Mouse (Mus musculus) neural tube, embryonic 14.5 days (tissue): Measurements from ENCODE around the gene Tekt1. TPM values are rescaled to one million over a fixed set of nuclear protein-coding genes. Genes with fewer than 3 reads are reported as not detected.

Experiments used
- ATAC-seq: fragments of 200-750 bp; cut with Nextera tagmentation; 2 replicates; pipeline ENCODE4 v1.8.0; 2017; ENCODE audit warnings: low read depth, mild to moderate bottlenecking, moderate TSS enrichment, moderate library complexity
- H3K27ac ChIP-seq: fragments of 300-500 bp; sonication (generic); 2 replicates; pipeline ENCODE4 v1.5.1; 2014; ENCODE audit warnings: low read depth, mild to moderate bottlenecking, control low read depth, low read length, moderate library complexity, mixed read lengths
- H3K27me3 ChIP-seq: fragments of 300-500 bp; sonication (generic); 2 replicates; pipeline ENCODE4 v1.6.1; 2014; ENCODE audit warnings: low read length; ENCODE audit not compliant: control insufficient read depth, insufficient read depth
- H3K36me3 ChIP-seq: fragments of 300-500 bp; sonication (generic); 2 replicates; pipeline ENCODE4 v1.6.1; 2014; ENCODE audit warnings: low read length, mixed read lengths; ENCODE audit not compliant: control insufficient read depth, insufficient read depth
- H3K4me1 ChIP-seq: fragments of 300-500 bp; sonication (generic); 2 replicates; pipeline ENCODE4 v1.6.1; 2014; ENCODE audit warnings: low read length; ENCODE audit not compliant: control insufficient read depth, insufficient read depth
- H3K4me2 ChIP-seq: fragments of 300-500 bp; sonication (generic); 2 replicates; pipeline ENCODE4 v1.6.1; 2014; ENCODE audit warnings: mild to moderate bottlenecking, low read depth, low read length, control low read depth
- H3K4me3 ChIP-seq: fragments of 300-500 bp; sonication (generic); 2 replicates; pipeline ENCODE4 v1.5.1; 2014; ENCODE audit warnings: low read depth, low read length, control low read depth, mixed read lengths
- H3K9ac ChIP-seq: fragments of 300-500 bp; sonication (generic); replicated peaks from 2 replicates; pipeline ENCODE4 v1.6.1; 2014; ENCODE audit warnings: low read depth, mild to moderate bottlenecking, control low read depth, low read length, mixed read lengths
- H3K9me3 ChIP-seq: fragments of 300-500 bp; sonication (generic); 2 replicates; pipeline ENCODE4 v1.6.1; 2016; ENCODE audit warnings: low read length; ENCODE audit not compliant: control insufficient read depth
- WGBS: fragments of 180-500 bp; shearing (Covaris S2); extraction: QIAGEN DNeasy Blood & Tissue Kit; methylation state at CpG from one replicate; pipeline ENCODE4 v1.1.7; 2014; 5-methylcytosine and 5-hydroxymethylcytosine counted together
- microRNA-seq: library from miRNA; unstranded; fragments of <30 nt; microRNA quantifications from one replicate; pipeline ENCODE4, GENCODE M21; 2016
- polyA plus RNA-seq: library from polyadenylated mRNA; unstranded; fragments of >200 nt; fragmentation: Nextera tagmentation; extraction: Ambion mirVana; gene quantifications from 2 replicates; pipeline ENCODE4 v1.2.1, GENCODE M21; 2014

Gene Tekt1
- polyA plus RNA-seq, 1 experiment from 2014 or later, result 8.8 TPM

GRCm38 (mm10) chr11:72310491-72310890 lies 51.8 kb downstream of the Tekt1 start:
- H3K27ac ChIP-seq, result no peak overlapping the region
- H3K9ac ChIP-seq, result no peak overlapping the region
- no peaks in the 10 kb centered on the region for H3K9me3 ChIP-seq
- 83% methylated on average over 4 of the region's 4 CpGs for WGBS
- ATAC-seq, result no peak
- peaks cover 14% of the 10 kb centered on the region for H3K27me3 ChIP-seq
- H3K36me3 ChIP-seq, result no peaks in the 10 kb centered on the region
- no peaks in the 10 kb centered on the region for H3K4me1 ChIP-seq
- H3K4me3 ChIP-seq, result no peak overlapping the region
- H3K4me2 ChIP-seq, result no peak overlapping the region

- WGBS, result 72% methylated on average over 2 of the region's 2 CpGs
- no peaks in the 10 kb centered on the region for H3K9me3 ChIP-seq
- H3K4me2 ChIP-seq, result no peak overlapping the region
- H3K4me3 ChIP-seq, result no peak overlapping the region
- H3K36me3 ChIP-seq, result no peaks in the 10 kb centered on the region
- H3K27ac ChIP-seq, result no peak overlapping the region
- no peak for ATAC-seq
- H3K9ac ChIP-seq, result no peak overlapping the region
- H3K27me3 ChIP-seq, result peaks cover 6% of the 10 kb centered on the region
- no peaks in the 10 kb centered on the region for H3K4me1 ChIP-seq
Observed at GRCm38 (mm10) chr11:72308982-72309381, 53.3 kb downstream of the Tekt1 start.

DNA sequence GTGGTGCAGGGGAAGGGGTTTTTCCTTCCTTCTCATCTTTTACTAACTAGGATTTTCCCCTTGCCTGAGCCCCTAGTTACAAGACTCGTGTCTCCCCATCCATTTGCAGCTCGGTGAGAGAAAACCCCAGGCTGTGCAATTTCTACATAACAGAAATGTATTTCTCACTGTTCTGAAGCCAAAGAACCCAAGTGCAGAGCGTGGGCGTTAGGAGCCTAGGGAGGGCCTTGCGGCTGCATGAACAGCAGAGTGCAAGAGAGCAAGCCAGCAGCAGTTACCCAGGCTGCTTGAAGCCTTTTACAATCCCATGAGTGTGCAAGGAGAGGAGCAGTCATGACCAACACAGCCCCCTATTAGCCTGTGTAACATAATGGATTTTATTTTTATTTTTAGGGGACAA lies 54.8 kb downstream of the Tekt1 start:
- whole genome bisulfite sequencing, result 90% methylated on average over 5 of the region's 5 CpGs
- no peak for ATAC-seq

DNA sequence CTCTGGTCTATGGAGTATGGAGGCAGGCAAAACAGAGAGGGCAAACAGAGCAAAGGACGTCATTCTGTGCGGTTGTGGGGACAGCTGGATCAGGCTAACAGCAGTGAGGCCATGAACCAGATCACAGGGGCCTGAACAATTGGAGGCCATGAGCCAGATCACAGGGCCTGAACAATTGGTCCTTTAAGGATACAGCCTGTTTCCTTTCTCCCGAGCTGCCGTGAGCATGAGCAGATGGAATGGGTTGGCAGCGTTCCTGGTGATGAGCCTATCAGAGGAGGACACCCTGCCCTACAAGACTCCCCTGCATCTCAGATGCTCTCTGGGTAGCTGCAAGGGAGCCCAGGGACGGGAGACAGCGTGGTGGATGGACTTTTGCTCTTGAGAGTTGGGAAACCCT lies 60.0 kb downstream of the Tekt1 start:
- H3K4me1 ChIP-seq, result no peaks in the 10 kb centered on the region
- H3K36me3 ChIP-seq, result no peaks in the 10 kb centered on the region
- H3K9ac ChIP-seq, result no peak overlapping the region
- H3K27ac ChIP-seq, result no peak overlapping the region
- 74% methylated on average over 7 of the region's 7 CpGs for WGBS
- no peaks in the 10 kb centered on the region for H3K27me3 ChIP-seq
- H3K4me2 ChIP-seq, result no peak overlapping the region
- no peaks in the 10 kb centered on the region for H3K9me3 ChIP-seq
- ATAC-seq, result no peak
- no peak overlapping the region for H3K4me3 ChIP-seq

More for the DNA sequence above, 54.8 kb downstream of the Tekt1 start:
- Histone ChIP-seq H3K27me3 (no peaks in the 10 kb centered on the region), H3K36me3 (no peaks in the 10 kb centered on the region), H3K9ac (no peak overlapping the region), H3K27ac (no peak overlapping the region), H3K4me2 (no peak overlapping the region), H3K4me1 (no peaks in the 10 kb centered on the region), H3K9me3 (no peaks in the 10 kb centered on the region), H3K4me3 (no peak overlapping the region)

GRCm38 (mm10) chr11:72301334-72301733 lies 60.9 kb downstream of the Tekt1 start, which contains the start of gene Xaf1:
Xaf1 (plus strand) TSS chr11:72301629.
- Histone ChIP-seq H3K4me1 (no peaks in the 10 kb centered on the region), H3K27ac (no peak within 1 kb of the TSS), H3K36me3 (no peaks in the 10 kb centered on the region), H3K4me2 (no peak within 1 kb of the TSS), H3K27me3 (no peaks in the 10 kb centered on the region), H3K9ac (no peak within 1 kb of the TSS), H3K4me3 (no peak within 1 kb of the TSS), H3K9me3 (no peaks in the 10 kb centered on the region)
- WGBS, result 39% methylated on average over 6 of the region's 6 CpGs
- no peak for ATAC-seq

Small RNA genes lying within 50 kb of the gene (microRNA-seq; reads per million reads assigned to microRNA genes)
- gene Mir6338, result not detected

Other genes with a start within 250 kb of the Tekt1 start
- 4.4 and 6.4 TPM in 2 replicates for gene Pitpnm3, start 226.7 kb downstream of the Tekt1 start, polyA plus RNA-seq
- gene Gm43951, start 155.6 kb downstream of the Tekt1 start, polyA plus RNA-seq, result 0.12 and 0.36 TPM in 2 replicates
- 15.9 and 20.1 TPM in 2 replicates for gene 4933427D14Rik, start 155.0 kb downstream of the Tekt1 start, polyA plus RNA-seq
- gene Txndc17, start 154.9 kb downstream of the Tekt1 start, polyA plus RNA-seq, result 147 and 158 TPM in 2 replicates
- 54.9 and 55.6 TPM in 2 replicates for gene Med31, start 146.8 kb downstream of the Tekt1 start, polyA plus RNA-seq
- 0.76 and 1.8 TPM in 2 replicates for gene Slc13a5, start 95.2 kb downstream of the Tekt1 start, polyA plus RNA-seq
- 1.4 and 1.6 TPM in 2 replicates for gene Xaf1, start 60.8 kb downstream of the Tekt1 start, polyA plus RNA-seq
- not detected in 2 replicates for gene Fbxo39, start 48.0 kb downstream of the Tekt1 start, polyA plus RNA-seq
- gene Smtnl2, start 49.3 kb upstream of the Tekt1 start, polyA plus RNA-seq, result 3.3 and 5.3 TPM in 2 replicates
- not detected in 2 replicates for gene Ggt6, start 73.1 kb upstream of the Tekt1 start, polyA plus RNA-seq
- gene Mybbp1a, start 78.9 kb upstream of the Tekt1 start, polyA plus RNA-seq, result 55.1 and 63.5 TPM in 2 replicates
- 12.1 and 15.1 TPM in 2 replicates for gene Spns2, start 127.5 kb upstream of the Tekt1 start, polyA plus RNA-seq
- gene Spns3, start 188.1 kb upstream of the Tekt1 start, polyA plus RNA-seq, result 0.11 TPM in 1 of 2 replicates, not detected in the other
- gene Ube2g1, start 244.8 kb upstream of the Tekt1 start, polyA plus RNA-seq, result 90.0 and 109 TPM in 2 replicates